Mouse (Mus musculus): Measurements from ENCODE around the gene Gm7954.
"Not testable (repeated sequence)": the region's sequence is repeated elsewhere in the genome, so short reads cannot be mapped to it uniquely, and the experiment has no call there.

Gene Gm7954

GRCm38 (mm10) chr14:41453418-41453817 lies at the start of gene Gm7954:
Gene Gm7954, minus strand, starts transcription at chr14:41453518.
- not testable (repeated sequence) for DNase-seq (ENCODE audit: inconsistent age in 2 of 2, low spot score in 1 of 2)

- not testable (repeated sequence) for DNase-seq (ENCODE audit: inconsistent age in 2 of 2, low spot score in 1 of 2)
These were observed 36.1 kb upstream of the Gm7954 start, which contains the start of gene Gm3486 for GRCm38 (mm10) chr14:41489385-41489784. Gene Gm3486, minus strand, starts transcription at chr14:41489485.

- peak; percentile 11 to 51 for DNase-seq (ENCODE audit: inconsistent age in 2 of 2, low spot score in 1 of 2)
These were observed 27.8 kb downstream of the Gm7954 start for GRCm38 (mm10) chr14:41425393-41426075.

GRCm38 (mm10) chr14:41424694-41425093 lies 28.6 kb downstream of the Gm7954 start:
- peak in 1 of 2 experiments; percentile 21 for DNase-seq (ENCODE audit: inconsistent age in 2 of 2, low spot score in 1 of 2)

GRCm38 (mm10) chr14:41408181-41408580 lies 45.1 kb downstream of the Gm7954 start, which contains the start of gene Gm6482:
Gene Gm6482, minus strand, starts transcription at chr14:41408281.
- not testable (repeated sequence) for DNase-seq (ENCODE audit: inconsistent age in 2 of 2, low spot score in 1 of 2)

All from adrenal gland, adult (tissue).